Mouse (Mus musculus): Measurements from ENCODE around the gene Brms1.

DNA sequence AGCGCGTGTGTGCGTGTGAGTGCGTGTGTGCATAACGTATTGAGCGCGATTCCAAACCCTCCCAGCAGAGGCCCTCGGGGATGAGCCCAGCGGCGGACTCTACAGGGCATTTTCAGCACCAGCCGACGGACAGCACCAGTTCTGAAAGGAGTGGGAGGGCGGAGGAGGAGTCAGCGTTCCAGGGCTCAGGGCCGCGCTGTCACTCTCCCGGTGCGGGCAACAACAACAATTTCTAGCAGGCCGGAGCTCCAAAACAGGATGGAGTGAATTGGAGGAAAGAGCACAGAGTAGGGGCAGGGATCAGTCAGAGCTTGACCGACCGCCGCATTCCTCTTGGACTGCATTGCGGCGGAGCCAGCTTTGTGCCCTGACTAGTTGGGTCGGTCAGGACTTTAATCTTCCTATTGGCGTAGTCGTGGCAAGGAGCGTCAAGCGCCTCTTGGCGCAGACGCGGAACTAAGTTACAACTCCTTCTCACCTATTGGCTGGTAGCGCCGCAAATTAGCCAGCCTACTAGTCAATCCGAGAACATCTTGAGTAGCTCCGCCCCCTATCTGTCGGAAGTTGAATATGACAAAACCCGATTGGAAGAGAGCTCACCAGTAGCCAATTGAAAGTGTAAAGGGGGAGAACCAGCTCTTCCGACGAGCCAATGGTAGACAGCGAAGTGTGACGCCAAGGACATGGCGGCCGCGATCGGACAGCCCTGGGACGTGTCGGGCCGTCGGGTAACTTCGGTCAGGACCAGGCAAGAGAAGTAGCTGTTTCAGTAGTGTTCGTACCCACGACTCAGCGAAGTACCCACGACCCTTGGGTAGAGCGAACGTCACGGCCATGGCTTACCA is 47.0 kb downstream of the Brms1 start, which contains the start of gene Yif1a:
- peak; percentile 66 for TF ChIP-seq POLR2A (IDR thresholded peaks at IDR 0.05; ENCODE audit: low read depth, low read length)
- peak; percentile 34; the same call in 1 of the 2 replicates for TF ChIP-seq CTCF (IDR thresholded peaks at IDR 0.05; ENCODE audit: extremely low read depth, insufficient read length, insufficient replicate concordance, low read depth, low read length)

Measured in small intestine, adult 2 months (tissue).